Mouse (Mus musculus) cerebellum, adult (tissue): ENCODE data around the gene Pde4d.

Experiments used
- ATAC-seq: cut with Nextera tagmentation; 2 replicates; pipeline ENCODE4 v1.9.2; 2017; ENCODE audit warnings: mild to moderate bottlenecking, moderate library complexity, mixed read lengths; ENCODE audit not compliant: insufficient number of reproducible peaks, low FRiP score, low TSS enrichment

The Pde4d gene

DNA sequence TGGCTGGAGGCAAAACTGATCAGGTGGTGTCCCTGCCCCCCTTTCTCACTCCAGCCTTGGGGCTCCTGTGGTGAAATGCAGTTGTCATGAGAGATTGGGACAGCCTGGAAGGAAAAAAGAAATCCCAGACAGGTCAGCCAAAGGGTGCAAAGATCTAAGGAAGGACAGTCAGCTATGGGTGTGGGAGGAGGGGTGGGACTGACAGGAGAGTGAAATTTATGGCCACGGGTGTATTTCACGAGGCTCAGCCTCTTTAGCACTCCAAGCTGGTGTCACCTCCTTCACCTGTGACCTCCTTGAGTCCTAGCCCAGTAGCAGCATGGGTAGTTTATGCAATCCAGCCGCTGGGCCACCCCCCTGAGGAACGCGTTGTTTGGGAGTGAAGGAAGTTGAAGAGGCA is 1465.1 kb downstream of the Pde4d start:
- no peak for ATAC-seq

DNA sequence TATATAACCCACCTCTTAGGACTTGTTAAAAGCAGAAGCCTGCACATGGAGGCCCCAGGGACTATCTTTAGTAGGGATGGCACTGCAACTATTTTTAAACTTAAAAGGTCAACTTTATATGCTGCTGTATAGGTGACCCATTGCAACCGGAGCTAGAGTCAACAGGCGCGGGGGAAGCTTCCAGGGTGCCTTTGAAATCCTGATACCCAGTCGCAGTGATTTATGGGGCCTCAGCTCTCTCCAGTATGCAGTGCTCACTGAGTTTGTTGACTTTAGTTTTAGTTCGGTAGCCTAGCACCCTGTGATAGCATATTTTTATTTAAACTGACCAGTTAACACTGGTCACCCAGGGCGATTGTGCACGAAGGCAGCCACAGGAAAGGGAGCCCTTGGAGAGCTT is 1465.8 kb downstream of the Pde4d start:
- ATAC-seq, result no peak

DNA sequence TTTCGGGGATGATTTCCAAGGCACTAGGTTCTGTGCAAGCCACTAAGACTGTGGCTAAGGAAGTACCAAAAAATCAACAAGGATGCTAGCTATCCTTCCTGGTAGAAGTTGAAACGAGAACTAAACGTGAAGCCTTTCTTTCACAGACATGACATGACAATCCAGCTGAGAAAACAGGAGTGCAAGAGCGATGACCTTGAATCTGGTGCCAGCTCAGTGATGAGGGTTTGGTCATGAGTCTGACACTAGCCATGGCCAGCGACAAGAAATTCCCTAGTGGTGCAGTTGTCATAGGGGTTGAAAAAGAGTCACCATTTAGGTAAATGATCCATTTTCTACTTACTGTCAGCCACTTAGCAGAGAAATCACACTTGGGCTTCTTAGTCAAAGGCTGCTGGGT is 1466.2 kb downstream of the Pde4d start:
- no peak for ATAC-seq

DNA sequence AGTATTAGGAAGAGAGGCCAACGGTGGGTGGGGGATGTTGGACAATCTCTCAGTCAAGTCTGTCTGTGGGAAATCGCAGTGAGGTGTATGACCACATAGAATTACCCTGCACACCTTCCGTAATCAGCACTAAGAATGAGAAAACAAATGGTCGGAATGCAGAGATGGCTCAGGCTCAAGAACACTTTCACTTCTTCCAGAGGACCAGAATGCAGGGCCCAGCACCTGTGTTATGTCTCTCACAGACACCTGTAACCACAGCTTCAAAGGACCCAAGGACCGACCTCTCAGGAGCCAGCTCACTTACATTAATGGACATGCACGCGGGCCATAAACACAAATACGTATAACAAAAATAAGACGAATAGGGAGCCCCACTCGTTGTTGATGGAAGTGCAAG is 1467.8 kb downstream of the Pde4d start:
- no peak for ATAC-seq

DNA sequence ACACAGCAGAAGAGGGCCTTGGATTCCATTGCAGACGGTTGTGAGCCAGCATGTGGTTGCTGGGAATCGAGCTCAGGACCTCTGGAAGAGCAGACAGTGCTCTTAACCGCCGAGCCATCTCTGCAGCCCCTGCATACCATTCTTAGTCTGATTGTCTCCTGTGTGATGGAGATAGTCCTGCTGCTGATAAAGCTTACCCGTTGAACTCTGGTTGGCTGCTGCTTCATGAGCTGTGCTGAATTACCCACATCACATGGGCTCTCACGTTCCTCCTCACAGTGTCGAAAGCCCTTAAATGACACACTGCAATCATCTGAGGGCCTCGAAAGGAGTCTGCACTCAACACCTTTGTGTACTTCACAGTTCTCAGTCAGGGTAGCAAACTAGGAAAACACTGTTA is 1468.9 kb downstream of the Pde4d start:
- no peak for ATAC-seq

DNA sequence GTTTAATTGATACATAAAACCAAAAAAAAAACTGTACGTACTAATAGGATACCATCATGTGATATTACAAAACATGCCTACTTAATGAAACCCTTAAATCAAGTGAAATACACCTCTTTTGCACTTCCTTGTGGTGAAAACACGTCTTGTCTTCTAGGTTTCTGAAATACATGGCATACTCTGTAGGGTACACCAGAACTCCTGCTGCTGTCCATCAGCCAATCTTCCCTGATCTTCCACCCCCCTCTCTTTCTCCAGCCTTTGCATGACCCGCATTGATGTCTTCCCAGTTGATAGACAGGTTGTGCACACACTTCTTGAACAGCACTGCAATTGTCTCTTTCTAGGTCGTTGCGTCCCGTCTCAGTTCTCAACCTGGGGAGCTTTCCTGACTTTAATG is 1470.5 kb downstream of the Pde4d start:
- ATAC-seq, result no peak

DNA sequence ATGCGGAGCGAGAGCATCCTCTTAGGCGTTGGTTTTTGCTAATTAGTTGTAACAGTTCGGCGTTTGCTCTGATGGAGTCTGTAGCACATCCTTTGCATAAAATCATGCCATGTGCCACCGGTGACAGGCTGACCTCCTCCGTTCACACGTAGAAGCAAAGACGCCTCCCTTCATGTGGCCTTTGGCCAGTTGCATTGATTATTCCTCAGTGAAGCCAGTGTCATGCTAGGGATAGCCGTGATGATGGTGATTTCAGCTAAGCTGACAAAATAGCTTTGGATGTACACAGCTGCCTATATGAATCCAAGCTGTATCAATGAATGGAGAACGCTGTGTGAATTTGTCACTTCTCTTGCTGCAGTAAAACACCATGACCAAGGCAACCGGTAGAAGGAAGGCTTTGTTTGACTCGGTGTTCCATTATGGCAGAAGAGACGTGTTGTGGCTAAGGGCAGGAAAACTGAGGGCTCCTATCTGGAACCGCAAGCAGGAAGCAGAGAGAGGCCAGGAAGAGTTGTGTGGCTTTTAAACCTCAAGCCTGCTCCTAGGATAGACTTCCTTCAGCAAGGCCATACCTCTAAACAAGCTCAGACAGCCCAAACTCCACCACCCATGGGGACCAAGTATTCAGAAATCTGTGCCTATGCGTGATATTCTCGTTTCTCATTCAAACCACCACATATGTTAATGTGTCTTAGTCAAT is 1471.7 kb downstream of the Pde4d start:
- ATAC-seq, result no peak

DNA sequence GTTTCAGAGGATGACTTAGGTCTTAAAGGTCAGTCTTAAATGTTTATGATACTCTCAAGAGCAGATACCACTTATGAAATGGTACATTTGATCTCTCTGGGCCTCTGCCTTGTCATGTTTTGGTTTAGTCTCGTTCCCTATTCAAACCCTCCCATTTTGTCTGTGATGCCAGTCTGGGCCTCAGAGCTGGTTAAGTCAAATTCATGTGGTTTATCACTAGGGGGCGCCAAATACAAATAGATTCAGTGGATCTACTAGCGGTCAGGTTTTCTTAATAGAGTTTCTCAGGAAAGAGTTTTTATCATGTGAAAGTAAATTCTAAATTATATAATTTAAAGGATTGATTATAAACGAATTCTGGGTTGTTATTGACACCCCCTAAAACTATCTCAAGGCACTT is 1472.5 kb downstream of the Pde4d start:
- ATAC-seq, result peak; percentile 47

DNA sequence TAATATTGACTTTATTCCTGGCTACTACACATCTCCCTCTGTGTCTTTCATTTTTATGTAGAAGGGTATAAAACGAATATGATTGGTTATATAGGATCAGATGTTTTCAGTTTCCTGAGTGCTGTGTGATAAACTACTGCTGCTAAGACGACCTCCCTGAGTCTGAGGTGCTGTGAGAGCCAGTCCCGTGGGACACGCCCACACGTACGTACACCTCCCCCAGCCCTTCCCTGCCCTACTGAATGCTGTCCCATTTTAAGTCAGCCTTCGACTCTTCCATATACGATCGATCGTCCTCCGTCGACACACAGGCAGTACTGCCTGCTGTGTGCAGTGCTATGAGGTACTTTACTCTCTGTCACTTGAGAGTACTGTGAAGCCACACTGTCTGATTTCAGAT is 1473.0 kb downstream of the Pde4d start:
- ATAC-seq, result no peak

DNA sequence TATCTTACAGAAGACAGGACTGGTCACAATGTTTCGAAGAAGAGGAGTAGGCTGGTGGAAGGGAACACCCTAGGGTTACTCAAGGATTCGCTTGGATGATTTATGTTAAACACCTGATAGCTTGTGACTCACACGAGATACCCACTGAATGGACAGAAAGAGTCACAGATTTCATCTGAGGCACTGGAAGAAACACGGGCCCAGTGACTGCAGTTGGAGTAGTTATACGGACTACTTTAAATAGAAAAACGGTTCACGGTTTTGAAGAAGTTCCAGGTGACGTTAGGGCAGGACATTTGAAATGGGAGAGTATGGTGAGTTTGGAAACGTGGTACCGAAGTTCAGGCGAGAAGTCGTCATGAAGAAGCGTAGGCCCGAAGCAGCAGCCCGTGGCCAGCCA is 1475.0 kb downstream of the Pde4d start:
- ATAC-seq, result no peak

DNA sequence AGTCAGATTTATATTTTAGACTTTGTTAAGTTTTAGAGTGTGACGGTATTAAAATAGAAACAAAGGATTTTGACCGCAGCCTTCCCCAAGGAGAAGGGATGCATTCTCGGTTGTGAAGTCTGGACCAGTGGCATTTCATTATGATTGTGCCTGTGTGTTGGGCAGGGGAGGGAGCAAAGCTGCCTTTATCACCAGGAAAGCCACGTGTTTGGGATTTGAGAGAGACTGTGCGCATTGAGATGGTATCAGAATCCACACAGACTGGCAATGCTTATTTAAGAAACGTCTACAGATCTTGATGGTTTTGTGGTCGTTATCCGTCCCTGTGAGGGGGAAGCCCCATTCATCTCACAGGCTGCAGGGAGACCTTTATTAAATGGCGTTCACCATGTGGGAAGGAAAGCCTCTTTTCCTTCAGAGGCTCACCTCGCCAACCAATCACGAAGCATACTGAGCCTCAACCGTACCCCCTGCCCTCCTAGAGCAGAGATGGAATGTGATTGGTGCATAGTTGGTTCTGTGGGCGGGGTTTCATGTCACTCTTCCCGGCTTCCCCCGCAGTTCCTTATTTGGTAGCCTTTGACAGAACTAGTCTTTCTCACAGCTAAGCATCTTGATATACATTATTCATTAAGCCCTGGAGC is 1476.7 kb downstream of the Pde4d start:
- ATAC-seq, result peak; percentile 84

DNA sequence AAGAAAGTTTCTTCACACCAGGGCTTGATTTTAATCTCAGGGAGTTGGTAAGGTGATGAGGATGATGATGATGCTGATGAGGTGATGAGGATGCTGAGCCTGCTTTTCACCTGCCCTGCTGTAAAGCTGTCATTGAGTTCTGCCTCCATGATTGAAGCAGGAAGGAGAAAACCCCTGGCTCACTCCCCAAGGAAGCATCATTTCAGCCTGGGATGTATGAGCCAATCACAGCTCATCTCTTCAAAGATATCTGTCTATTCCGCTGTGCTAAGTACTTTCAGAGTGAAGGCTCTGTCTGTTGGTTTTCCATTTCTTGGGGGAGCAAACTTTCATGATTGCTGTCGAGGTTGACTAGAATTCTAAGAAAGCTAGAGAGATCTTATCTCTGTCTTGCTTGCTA is 1478.0 kb downstream of the Pde4d start:
- no peak for ATAC-seq

DNA sequence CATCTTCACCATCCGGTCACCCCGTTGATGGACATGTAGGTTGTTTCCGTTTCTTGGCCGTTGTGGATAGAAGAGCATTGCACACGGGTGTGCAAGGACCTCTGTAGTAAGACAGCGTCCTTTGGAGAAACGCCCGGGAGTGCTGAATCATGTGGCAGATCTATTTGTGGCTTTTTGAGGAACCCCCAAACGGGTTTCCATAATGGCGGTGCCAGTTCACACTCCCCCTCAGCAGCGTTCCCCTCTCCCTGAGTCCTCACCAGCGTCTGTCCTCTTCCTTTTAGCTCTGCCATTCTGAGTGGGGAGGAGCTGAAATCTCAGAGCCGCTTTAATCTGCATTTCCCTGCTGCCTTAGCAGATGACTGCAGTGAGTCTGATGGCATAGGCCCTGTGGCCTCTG is 1482.9 kb downstream of the Pde4d start:
- no peak for ATAC-seq

DNA sequence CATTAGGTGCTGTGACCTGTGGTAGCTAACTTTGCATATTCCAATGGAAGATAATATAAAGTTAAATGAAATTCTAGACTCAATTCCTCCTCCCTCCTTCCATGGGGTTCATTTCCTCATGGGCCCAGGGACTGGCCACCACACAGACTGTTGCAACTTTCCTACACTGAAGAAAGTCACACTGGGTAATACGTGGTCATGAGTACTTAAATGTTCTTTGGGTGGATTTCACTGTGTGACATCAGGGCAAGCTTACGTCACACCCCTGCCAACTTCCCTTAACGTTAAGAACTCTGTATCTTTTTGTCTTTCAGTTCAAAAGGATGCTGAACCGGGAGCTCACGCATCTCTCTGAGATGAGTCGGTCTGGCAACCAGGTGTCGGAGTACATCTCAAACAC is 1483.8 kb downstream of the Pde4d start:
- ATAC-seq, result no peak

DNA sequence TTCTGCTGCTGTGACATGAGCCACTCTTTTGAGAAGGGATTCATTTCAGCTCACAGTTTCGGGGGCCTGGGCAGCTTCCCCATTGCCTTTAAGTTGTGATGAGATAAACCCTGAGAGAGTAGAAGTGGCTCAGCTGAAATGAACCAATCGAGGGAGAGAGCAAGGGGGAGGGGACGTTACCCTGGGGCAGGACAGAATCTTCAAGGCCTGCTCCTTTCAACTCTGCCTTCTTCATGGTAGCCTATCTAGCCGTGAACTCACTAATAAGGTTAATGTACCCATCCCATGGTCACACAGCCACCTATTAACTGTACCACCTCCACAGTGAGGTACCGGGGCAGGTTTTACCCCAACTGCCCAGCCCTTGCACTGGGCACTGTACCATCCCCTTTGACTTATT is 1487.1 kb downstream of the Pde4d start:
- ATAC-seq, result no peak

DNA sequence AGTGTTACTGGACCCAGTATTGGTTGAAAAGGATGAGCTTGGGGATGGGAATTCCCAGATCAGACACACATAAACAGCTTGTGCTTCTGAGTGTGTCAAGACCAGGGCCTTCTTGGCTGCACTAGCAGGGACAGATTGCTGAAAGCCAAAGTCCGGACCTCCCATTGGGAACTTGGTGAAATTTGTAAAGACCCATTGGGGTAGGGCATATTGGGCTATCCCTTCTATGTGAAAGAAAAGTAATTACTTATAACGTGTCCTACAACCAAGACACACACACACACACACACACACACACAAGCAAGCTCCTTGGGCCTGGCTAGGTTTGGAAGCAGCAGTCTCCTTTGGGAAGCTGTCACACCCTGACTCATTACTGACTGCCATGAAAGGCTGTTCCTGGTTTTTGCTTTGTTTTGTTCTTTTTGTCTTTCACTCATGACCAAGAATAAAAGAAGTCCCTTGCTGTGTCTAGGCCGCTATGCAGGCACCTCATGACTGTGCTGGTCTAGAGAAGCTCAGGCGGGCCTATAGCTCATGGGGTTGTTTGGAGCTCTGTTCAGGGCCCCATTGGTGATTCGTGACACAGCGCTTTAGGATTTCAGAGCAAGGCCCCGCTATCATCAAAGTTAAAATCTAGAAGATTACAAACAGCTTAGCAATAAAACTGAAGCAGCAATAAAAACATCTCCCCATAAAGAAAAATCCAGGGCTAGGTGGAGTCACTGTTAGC is 1495.2 kb downstream of the Pde4d start:
- peak; percentile 70 for ATAC-seq

DNA sequence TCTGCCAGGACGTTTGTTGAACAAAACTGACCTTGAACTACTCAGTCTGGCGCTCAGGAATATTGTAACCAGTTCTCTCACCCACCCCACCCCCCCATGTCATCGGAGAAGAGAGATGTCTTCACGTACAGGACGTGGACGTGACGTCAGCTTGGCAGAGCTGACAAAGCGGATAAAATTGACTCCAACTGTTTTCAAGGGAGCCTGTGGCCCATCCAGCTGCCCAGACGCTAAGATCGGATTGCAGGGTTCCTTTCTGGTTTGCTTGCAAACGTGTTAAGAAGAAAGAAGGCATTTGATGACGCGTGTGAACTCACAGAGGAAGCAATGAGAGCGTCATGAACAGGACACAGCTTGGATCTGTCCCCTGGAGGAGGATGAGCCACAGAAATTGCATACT is 1501.7 kb downstream of the Pde4d start:
- ATAC-seq, result no peak

DNA sequence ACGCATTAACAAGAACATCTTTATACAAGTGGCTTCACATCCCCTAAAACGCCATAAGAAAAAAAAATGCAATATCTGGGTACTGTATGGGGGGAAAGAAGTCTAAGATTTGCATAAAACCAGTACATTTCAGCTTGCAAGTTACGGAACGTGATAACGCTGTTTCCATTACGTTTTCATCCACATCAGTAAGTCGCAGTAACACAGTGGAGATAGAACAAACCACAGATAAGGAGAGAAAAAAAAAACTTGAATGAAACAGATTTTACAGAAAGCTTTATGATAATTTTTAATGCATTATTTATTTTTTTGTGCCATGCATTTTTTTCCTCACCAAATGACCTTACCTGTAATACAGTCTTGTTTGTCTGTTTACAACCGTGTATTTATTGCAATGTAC is 1504.4 kb downstream of the Pde4d start:
- no peak for ATAC-seq

DNA sequence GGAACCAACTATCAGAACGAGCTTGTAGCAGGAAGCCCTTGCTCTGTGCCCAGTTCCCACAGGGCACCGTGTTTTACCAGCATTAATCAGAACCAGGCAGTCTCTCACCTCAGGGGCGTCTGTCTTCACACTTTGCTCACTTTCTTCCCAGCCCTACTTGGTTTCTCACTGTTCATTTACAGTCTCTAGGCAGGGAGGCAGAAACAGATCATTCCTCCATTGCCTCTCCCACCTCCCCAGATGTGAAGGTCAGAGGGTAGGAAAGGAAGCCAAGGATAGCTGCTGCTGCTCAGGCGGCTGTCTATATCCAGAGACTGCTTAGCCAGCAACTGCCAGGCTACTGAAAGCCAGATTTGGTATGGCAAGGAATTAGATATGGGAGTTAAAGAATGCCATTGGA is 1508.2 kb downstream of the Pde4d start:
- ATAC-seq, result no peak

DNA sequence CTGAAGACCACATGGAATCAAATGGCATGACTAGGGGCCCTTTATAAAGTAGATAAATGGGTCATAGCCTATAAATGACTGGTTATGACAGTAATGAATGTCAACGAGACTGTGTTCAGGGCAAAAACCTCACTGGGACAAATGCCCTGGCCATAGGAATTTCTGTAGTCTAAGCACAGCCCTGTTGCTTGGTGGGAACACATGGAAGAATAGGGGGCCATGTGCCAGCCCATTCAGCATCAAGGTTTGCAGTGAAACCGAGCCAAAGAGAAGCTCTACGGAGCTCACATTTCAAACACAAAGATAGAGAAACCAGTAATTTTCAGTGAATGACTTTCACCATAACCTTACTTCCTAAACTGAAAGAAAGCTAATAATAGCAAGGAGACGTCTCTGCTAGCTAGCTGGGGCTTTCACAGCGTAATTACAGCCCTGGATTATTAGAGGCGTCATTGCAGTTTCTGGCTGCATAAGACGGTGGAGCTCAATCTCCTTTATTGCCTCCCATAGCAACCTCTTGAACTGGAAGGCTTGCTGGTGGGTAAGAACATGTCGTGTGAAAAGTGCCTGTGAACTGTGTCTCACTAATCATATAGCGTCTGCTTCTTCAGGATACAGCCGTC is 1533.2 kb downstream of the Pde4d start:
- ATAC-seq, result no peak

DNA sequence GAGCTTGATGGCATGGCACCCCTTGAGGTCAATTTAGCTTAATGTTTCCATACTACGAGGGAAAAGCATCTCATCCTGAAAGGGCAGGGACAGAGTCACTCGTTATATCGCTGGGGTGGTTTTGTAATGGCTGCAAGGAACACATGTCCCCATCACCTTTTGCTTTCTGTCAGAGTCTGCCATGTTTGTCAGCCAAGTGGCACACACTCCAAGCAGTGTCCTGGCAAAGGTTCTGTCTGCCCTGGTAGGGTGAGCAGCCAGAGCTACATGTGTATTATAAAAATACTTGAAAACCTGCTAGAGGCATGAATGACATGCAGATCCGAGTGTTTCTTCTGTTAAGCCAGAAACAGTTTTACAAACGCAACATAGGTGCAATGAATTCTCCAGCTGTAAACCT is 1535.7 kb downstream of the Pde4d start:
- ATAC-seq, result no peak
